Mouse (Mus musculus): ENCODE results near the gene Nck1.

DNA sequence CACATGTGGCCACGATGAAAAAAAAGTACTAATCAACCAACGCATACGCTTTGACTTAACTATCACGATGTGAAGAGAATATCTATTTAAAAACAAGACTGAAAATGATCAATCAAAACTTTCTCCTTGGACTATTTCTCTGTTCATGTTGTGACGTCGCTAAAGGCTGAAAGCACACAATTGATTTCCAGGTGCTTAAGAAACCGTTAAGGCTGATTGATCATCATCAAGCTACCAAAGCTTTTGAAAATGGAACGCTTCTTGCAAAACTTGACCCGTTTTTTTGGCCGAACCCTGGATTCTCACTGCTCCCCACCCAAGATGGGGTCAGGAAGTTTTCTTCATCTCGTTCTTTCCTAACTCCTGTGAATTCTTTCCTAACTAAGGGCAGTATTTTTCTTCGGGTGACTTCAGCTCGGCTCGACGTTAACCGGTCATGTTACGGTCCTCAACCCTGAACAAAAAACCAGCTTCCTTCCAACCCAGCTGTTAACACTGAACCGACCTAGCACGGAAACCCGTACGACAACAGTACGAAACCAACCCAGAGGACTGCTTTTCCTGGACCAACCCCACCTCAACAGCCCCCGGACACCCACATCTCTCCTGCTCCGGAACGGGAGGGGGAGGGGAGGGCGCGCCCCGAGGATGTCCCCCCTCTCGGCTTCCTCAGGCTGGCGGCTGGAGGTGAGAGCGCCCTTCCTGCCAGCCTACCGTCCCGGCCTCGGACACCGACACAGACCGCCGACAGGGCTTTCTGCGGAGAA lies 803 bp downstream of the Nck1 start:
- TF ChIP-seq CTCF (IDR thresholded peaks at IDR 0.05; ENCODE audit: low read depth) (no peak), EP300 (IDR thresholded peaks at IDR 0.05; ENCODE audit: low read depth) (peak; percentile 39; the same call in 1 of the 2 replicates)

Data from heart, postnatal 0 days (tissue).